Mouse (Mus musculus) cerebellum, adult 9-10 months (tissue): ENCODE results near the gene Cenpv.
A peak's percentile ranks its signal among the peaks of the same experiment; 100 is the strongest.

Experiments used
- DNase-seq: peaks from one replicate; pipeline ENCODE4 v3.0.0; 2022

Gene Cenpv

DNA sequence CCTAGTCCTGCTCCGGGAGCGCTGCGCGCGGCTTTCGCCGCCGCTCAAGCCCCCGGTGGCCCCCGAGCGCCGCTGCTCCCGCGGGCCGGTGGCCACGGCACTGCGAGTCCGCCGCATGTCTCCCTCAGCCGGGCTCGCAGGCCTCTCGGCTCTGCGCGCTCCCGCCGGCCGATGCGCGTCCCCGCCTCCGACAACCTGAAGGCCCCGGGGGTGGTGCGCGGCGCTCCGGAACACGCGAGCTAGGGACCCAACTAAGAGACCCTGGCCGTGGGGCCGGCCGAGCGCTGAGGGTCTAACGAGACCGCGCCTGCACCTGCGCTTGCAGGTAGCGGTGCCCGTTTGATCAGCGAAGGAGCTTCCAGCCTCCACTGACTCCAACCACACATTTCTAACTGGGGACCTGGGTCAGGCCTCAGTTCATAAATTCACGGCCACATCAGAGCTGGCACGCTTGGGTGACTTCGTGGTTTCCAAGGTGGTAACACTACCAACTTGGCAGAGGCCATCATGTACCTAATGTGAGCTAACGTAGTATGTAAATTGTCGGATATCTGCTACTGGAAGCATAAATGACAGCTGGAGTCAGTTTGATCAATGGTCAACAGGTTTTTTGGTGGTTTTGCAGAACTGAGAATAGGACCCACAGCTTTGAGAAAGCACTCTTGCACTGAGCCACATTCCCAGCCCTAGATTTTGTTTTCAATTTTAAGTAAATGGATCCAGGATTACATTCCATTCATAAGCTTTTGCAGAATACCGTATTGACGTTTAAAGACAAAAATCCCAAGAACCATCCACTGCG lies at the start of gene Cenpv:
Gene Cenpv, minus strand, starts transcription at position 173 of the 802 bp plus-strand sequence.
- peak; percentile 83 for DNase-seq

DNA sequence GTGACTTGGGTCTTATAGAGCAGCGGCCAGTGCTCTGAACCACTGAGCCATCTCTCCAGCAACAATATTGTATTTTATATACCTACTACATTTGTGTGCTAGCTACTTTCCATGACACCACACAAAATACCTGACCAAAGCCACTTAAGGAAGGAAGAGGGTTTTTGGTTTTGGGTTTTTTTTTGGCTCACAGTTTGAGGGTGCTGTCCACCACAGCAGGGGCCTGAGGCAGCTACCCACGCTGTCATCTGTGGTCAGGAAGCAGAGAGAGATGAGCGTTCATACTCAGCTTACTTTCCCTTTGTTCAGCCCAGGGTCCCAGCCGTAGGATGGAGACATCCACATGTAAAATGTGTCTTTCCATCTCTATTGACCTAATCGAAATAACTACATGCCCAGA lies 48.0 kb upstream of the Cenpv start:
- no peak for DNase-seq

DNA sequence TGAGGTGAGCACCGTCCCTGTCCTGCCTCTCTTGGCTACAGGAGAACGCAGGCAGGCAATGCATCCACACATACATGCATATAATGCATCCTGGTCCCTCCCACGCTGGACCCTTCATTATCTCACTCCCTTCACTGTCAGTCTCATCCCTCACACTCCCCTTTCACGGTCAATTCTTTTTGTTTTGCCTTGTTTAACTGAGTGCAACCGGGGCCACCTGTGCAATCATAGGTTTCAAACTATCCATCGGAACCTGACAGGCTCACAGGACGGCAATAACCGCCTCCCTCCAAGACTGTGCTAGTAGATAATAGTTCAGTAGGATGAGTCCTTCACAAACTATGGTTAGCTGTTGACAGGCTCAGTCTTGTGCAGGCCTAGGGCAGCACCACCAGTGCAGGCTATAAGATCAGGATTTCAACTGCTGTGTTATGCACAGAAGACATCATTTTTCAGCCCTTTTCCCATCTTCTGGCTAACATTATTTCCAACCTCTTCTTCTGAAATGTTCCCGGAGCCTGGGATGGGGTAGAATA lies 45.7 kb upstream of the Cenpv start:
- DNase-seq = no peak

DNA sequence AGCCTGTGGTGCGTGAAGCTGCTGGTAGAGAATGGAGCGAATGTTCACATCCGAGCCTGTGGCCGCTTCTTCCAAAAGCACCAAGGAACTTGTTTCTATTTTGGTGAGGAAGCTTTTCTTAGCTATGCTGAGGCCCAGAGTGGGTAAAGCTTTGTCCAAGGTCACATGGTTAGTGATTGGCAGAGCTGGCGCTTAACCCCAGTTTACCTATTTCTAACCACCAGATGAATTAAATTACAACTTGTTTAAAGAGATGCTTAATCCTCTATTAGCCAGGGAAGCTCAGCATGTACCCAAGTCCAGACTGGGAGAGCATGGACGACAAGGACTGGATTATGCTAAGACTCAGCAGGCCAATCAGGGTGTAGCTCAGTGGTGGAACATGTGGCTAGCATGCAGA lies 44.0 kb upstream of the Cenpv start:
- DNase-seq = no peak

DNA sequence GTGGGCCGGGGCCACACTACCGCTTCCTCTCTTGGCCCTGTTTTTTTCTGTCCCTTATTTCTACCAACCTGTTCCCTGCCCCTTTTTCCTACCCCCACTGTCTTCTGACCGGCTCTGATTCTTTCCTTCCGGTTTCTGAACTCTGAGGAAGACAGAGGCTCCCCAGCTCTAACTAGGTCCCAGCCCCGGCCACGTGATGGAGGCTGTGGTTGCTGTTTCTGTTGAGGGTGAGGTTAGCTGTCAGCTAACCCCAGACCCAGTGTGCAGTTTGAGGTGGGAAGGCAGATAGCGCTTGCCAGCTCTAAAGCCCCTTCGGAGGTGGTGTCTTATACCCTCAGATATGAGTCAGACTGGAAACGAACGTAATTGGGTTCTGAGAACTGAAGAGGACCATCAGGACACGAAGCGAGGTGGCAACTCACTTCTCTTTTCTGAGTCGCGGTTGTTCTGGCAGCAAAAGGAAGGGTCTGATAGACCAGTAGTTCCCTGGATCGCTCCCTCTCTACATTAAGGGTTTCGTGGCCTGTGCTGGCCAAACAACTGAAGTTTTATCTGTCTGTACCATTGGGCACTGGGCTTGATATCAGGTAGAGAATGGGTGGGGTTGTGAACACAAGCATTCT lies 37.6 kb upstream of the Cenpv start:
- DNase-seq = no peak

DNA sequence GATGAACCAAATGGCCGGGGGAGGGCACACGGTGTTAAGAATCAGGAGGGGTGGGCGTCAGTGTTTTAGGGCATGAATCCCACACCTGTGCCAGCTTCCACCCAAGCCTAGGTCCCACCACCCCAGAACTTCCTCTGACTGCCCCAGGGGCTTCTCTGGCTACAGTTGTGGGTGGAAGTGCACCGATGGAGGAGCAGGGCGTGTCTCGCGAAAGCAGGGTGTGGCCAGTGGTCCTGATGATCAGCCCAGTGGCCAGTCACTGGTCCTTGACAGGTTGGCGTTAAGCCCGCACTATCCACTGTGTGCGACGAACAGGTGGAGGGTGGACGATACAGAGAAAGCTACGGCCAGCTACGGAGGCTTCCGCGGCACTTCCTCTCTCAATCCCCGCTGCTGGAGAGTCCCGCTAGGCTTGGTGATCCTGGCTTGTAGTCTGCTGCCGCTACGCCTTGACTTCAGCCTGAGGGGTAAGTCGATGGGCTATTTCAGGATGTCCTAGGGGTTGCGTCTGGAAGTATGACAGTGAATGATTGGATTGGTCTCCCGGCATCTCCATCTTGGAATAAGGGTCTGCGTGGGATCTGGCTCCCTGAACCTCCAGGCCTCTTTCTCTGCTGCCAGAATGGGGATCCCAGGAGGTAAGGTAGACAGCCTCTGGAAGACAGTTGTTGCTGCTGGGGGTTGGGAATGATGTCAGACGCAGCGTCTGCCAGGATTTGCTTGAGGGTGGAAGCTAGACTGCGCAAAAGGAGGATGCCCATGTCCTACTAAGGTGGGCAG lies 36.8 kb upstream of the Cenpv start:
- peak; percentile 84 for DNase-seq

DNA sequence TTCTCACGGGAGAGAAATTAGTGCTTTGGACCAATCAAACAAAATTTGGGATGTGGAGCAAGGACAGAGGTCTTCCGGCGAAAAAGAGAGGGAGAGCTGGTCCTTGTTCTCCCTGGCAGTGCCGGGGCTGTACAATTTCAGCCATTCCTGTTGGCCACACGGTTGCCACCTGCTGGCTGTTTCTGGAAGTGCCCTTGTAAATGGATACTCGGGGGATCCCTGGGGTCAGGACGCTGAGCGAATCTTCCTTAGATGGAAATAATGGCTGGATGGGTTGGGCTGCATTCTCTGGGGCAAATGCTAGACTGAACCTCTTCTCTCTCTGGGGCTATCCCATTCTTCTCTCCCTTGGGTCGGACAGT lies 36.2 kb upstream of the Cenpv start:
- peak; percentile 94 for DNase-seq

DNA sequence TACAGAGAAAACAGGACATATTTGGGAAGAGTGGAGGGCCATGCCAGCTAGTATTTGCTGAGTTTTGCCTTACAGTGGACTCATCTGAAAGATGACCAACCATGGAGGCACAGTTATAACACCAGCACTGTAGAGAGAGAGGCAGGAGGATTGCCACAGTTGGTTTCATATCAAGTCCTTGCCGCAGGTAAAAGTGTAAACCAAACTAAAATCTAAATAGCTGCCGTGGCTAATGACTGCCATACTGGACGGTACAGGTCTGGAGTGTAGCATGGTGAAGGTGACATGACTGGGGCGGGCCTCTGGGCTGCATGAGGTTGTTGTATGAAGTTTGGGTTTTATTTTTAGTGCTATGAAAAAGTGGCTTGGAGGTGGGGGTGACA lies 35.6 kb upstream of the Cenpv start:
- DNase-seq = no peak

DNA sequence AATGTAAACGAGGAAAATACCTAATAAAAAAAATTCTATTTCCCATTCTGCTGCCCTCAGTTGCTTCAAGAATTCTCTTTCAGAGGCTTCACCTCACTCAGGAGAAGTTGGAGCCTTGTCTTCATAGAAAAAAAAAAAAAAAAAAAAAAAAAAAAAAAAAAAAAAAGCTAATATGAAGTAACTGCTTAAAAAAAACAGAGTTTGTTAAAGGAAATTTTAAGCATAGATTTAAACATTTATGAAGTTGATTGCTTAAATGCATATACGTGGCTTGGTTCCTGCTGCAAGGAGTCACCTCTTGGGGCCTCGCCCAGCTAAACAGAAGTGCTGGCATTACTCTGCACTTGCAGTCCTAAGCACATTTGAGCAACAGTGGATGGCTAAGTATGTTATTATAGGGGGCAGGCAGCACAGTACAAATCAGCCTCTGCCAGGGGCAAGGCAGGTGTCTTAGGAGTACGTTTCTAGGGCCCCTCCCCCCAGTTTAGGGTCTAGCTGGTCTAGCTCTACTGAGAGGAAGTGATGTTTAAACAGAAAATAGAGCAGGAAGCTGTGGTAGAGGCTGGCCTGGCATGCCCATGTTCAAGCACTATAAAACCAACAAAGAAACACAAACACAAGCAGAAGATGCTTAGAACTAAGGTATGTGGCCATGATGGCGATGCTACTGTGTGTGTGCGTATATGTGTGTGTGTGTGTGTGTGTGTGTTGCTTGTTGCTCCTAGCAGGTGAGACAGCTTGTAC lies 35.1 kb upstream of the Cenpv start, which contains the start of gene Trpv2:
Gene Trpv2, plus strand, starts transcription at position 528 of the 744 bp plus-strand sequence.
- no peak for DNase-seq

DNA sequence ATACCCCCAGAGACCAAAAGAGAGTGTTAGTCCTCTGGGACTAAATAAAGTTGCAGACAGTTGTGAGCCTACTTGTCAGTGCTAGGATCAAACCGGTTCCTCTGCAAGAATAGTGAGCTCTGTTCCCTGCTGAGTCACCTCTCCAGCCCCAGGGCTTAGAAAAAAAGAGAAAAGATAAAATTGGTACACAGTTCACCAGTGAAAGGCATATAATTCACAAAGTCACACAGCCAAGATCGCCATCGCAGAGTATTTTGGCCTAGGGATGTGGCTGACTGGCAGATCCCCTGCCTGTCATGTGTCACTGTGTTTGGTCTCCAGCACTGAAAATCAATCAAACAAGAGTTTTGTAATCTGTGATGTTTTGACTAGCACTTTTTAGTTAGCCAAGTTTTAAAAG lies 29.2 kb upstream of the Cenpv start:
- no peak for DNase-seq

DNA sequence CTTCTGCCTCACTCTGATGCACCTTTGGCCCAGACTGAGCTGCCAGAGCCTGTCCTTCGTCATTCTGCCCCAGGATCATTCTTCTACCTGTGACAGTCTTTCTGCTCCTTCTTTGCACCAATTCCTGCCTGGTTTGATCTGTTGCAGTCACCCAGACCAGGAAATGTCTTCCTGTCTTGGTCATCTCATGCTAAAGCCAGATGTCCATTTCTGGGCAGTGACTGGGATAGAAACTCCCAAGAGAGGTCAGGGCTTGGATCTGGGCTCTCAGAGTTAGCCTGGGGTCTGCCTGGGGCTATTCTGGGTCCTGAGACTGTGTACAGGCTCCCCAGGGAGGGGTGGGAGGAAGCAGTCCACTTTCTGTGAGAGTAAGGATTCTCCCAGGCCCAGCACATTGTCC lies 27.1 kb upstream of the Cenpv start:
- DNase-seq = no peak

DNA sequence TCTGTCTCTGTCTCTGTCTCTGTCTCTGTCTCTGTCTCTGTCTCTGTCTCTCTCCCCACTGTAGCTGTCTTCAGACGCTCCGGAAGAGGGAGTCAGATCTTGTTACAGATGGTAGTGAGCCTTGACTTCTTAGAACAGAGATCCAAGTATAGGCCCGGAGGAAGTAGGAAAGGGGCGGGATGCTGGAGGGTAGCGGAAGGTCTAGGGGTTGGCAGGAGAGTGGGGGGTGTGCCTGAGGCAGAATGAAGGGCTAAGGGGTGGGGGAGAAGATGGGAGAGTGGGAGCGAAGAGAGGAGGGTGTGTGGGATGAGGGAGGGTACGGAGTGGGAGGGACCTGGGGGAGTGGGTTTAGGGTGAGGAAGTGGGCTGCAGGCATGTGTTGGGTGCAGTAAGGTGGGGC lies 26.7 kb upstream of the Cenpv start:
- DNase-seq = no peak

DNA sequence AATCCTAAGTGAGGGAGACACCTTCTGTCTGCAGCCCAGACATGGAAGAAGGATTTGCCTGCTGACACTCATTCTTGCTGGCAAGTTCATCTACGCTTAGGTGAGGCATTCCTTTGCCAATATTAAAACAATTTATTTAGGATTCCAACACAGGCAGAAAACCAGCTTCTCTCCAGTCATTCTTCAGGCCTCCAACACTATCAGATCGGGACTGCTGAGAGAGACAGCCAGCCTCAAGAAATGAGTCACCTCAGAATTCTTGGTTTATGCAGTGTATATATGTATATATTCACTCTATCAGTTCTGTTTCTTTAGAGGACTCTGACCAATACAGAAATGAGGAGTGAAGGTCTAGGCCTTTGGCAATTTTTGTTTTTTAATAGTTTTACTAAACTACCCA lies 24.5 kb upstream of the Cenpv start:
- no peak for DNase-seq

DNA sequence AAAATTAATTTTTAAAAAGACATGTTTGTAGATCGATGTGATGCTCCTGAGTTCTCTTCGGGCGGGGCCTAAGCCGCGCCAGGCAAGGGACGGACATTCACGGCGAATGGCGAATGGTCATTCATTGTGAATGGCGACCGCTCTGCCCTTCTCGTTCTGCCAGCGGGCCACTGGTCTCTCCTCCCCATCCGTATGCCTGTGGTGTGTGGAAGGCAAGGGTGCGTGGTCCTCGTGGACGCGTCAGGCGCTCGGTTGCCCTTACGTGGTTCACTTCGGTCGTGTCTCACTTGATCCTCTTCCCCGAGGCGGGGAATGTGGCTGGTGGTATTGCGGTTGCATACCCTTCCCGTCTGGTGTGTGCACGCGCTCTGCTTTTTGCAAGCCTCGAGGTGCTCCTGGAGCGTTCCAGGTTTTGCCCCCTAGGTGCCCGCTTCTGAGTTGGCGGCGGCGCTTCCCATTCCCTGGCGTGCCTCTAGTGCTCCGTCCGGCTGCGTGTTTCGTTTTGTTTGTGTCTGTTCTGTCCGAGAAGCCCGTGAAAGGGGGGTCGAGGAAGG lies 21.5 kb upstream of the Cenpv start:
- peak; percentile 19 for DNase-seq

DNA sequence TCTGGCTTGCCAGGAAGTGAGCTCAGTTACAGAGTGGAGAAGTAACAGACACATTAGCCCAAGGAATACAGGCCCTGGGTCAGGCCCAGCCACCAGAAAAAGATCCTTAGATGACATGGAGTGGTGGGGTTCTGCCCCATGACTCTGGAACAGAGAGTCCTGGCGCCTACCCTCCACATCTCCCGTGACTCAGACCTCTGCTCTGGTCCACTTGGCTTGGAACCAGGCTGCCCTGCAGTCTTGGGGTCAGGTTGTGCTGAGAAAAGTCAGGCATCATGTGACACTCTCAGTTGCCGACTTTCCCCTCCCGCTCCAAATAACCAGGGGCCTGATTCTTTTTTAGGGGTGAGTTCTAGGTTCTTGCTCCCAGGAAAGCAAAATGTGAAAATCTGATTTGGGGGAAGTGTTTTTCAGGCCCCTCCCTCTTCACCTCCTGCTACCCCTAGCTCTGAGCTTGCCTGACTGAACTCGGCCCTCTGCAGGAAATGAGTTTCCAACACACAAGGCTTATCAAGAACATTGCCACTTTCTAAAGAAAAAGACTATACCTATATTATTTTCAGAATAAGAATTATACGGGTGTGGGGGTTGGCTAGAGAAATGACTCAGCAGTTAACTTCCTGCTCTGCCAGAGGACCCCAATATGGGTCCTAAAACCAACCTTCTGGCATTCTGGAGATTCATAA lies 20.0 kb upstream of the Cenpv start:
- peak; percentile 27 for DNase-seq

DNA sequence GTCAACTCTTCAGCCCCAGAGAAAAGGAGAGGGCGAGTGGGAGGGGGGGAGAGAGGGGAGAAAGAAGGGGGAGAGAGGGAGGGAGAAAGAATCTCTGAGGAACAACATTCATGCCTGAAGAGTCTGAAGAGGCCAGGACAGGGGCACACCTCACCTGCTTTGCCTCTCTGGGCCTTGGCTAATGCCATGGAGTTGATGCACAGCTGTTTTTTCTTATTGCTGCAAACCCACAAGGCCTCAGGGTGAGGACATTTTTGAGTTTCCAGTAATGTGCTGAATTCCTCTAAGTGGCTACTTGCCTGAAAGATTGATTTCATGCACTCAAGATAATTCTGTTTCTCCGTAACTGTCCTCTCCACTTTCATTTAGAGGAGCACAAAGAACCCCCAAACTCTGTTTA lies 19.1 kb upstream of the Cenpv start:
- DNase-seq = no peak

DNA sequence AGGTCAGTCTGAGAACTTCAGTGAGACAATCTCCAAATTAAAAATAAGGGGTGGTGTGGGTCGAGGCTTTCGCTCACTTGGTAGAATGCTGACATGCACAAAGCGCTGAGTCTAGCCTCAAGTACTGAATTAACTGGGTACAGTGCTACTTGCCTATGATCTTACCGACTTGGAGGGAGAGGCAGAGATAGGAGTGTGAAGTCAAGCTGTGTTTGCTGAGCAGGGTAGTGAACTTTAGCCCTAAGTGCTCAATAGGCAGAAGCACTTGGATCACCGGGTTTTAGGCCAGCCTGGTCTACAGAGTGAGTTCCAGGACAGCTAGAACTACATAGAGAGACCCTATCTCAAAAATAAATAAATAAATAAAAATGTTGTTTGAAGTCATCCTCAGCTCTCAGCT lies 18.1 kb upstream of the Cenpv start:
- DNase-seq = no peak

DNA sequence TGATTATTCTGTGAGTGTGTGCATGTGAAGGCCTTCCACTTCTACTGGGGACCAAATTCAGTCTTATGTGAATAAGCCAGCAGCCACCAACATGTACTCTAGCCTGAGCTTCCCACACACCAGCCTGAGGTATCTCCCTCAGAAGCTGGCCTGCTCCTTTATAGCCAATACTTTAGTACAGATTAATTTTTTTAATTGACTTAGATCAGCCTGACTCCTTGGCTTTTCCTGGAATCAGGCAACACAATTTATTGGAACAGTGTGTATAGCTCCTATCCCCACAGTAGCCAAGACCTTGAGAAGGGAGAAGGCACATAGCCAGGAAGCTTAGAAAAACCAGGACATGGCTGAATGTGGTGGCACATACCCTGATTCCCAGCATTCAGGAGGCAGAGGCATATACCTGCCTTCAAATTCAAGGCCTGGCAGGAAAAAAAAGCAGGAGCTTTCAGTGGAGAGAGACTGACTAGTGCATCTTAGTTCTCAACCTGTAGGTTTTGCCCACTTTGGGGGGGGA lies 16.9 kb upstream of the Cenpv start:
- peak; percentile 34 for DNase-seq

DNA sequence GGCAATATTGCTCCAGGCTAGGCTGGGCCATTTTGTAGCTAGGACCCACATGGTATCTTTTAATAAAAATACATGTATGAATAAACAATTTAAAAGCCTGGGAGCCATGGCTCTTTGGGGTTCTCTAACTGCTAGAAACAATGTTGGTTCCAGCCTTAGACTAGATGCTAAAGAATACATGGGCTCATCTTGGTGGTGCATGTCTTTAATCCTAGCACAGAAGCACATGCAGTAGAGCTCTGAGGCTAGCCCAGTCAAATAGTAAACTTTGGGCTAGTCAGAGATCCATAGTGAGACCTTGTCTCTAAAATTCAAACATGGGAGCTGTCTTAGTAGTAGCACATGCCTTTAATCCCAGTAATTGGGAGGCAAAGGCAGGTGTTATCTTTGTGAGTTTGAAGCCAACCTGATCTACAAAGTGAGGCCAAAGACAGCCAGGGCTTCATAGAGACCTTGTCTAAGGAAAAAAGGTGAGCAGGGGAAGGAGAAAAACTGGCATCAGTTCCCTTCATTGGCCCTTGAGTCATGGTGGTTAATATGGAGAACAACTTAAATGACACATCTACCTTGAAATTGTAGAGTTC lies 16.0 kb upstream of the Cenpv start:
- DNase-seq = peak; percentile 11

DNA sequence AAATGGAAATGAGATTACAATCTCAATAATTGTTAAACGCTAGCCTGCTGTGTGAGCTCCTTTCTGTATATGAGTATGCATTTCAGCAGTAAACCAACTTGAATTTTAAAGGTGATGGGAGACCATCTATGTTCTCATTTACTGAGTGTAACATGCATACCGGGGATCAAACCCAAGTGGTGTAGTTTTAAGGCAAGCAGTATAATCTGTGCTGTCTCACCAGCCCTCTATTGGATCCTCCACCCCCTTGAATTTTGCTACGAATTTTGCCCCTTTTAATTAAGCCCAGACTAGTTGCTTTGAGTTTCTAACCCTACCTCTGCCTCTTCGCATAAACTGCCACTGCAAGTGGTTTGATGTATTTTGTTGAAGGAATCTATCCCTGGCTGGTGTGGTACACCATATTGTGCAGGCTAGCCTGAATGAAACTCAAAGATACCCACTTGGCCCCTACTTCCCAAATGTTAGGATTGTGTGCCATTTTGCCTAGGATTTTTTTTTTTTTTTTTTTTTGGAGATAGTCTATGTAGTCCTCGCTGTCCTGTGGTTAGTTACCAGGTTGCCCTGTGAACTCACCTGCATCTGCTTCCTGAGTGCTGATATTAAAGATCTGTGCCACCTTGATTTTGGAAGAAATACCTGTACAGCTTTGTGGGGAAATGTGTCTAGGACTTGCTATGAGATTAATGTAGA lies 15.2 kb upstream of the Cenpv start:
- no peak for DNase-seq

DNA sequence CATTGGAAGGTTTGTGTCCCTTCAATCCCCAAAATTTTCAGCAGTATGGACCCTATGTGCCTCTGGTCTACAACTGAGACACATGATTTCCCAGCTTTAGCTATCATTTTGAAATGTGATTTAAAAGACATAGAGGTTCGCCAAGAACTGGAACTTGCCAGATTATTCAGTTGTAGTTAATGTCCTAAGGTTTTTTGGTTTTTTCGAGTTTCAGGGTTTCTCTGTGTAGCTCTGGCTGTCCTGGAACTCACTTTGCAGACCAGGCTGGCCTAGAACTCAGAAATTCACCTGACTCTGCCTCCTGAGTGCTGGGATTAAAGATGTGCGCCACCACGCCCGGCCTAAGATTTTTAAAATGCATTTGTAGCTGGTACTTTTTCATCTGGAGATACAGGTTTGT lies 14.6 kb upstream of the Cenpv start:
- no peak for DNase-seq
